Mouse (Mus musculus) urinary bladder, postnatal 10 days (tissue): ENCODE measurements around the gene Il17rd.

ENCODE experiments used
- DNase-seq: peaks from one replicate; pipeline ENCODE4 v3.0.0; 2022; ENCODE audit warnings: low spot score

Gene Il17rd

DNA sequence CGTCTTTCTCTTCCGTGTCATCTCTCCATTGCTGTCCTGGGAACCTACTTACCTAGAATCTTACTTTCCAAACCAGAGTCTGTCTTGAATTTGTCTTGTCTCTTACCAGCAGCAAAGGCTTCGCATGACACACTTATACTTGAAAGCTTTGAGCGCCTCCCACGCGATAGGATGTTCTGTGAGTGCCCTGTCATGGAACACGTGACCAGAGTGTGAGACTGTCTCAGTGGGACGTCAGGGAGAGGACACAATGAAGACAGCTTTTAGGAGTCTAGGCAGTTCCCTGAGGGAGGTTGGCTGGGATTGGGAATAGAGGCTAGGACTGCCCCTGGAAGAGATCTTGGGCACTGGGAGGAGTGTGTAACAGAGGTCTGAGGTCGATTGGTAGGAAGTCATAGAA, 57.4 kb downstream of the Il17rd start:
- DNase-seq, result no peak

DNA sequence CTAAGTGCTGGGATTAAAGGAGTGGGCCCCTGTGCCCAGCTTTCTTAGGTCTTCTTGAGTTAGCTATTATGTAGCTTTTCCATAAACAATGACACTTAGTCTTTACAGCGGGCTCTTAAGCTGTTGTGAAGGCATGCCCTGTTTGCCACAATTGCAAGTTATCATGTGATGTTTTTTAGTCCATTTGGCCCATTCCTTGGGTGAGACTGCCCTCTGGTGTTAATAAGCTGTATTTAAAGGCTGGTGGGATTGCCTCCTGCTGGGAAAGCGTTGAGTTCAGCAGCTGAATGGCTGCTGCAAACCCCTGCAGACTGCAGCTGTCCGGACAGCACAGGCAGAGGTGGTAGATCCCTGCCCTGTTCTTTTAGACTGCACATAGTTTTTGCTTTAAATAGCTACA, 58.0 kb downstream of the Il17rd start:
- no peak for DNase-seq

DNA sequence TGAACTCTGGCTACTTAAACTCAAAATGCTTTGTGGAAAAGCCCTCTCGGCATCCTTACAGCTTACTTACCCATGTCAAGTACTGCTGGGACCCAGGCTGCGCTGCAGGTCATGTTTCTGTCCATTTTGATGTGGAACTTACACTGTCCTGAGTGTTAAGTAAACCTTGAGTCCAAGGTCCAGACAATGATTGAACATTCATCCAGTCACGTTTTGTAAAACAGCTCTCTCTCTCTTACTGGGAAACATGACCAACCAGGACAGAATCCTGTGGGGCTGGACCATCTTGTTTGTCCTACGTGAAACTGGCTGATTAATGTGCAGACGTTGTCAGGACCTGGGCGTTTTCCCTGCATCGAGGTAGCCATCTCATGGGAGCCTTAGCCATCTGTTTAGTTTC, 63.0 kb downstream of the Il17rd start:
- no peak for DNase-seq

DNA sequence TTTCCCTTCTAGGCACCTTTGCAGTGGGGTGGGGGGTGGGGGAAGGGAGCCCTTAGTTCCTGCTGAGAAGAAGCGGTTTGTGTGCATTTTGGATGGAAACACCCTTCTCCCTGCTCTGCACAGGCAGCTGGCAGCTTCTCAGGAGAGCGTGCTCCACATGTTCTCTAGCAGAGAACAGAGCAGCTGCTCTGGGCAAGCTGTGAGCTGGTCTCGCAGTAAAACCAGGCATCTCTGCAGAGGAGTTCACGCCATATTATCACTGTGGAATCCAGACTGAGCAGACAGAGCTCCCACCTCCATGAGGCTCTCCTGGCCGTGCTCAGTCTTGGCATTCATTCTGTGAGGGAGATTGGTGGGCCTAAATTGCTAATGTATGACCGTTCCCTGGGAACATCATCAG, 64.0 kb downstream of the Il17rd start:
- no peak for DNase-seq

DNA sequence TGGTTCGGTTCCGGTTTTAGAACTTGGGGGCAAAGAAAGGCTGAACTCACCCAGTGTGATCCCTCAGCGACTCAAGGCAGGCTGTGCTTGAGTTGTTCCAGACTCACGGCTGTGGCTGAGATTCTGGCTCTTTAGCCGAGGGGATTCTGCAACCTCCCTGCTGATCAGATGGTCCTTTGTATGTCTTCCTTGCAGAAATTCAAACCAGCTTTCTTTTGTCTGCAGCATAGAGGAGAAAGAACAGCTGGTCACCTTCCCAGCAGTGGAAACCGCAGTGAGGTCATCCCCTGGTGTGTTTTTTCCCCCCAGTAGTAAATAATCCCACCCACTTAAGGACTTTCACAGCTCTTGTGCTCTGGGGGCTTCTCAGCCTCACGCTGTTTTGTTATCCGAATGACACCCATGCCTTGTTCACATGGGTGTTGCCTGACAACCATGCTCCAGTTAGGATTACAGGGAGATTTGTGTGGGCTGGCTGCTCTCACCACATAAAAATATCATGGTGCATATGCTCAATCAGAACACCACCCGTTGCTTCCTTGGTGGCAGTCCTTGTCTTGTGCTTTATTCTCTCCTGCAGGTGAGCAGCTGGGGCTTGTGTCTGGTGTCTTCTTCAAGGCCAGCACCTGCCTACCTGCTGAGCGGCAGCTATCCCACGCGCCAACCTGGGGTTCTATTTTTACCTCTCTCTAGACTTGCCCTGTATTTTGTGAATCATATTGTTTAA, 67.2 kb downstream of the Il17rd start:
- DNase-seq, result no peak

DNA sequence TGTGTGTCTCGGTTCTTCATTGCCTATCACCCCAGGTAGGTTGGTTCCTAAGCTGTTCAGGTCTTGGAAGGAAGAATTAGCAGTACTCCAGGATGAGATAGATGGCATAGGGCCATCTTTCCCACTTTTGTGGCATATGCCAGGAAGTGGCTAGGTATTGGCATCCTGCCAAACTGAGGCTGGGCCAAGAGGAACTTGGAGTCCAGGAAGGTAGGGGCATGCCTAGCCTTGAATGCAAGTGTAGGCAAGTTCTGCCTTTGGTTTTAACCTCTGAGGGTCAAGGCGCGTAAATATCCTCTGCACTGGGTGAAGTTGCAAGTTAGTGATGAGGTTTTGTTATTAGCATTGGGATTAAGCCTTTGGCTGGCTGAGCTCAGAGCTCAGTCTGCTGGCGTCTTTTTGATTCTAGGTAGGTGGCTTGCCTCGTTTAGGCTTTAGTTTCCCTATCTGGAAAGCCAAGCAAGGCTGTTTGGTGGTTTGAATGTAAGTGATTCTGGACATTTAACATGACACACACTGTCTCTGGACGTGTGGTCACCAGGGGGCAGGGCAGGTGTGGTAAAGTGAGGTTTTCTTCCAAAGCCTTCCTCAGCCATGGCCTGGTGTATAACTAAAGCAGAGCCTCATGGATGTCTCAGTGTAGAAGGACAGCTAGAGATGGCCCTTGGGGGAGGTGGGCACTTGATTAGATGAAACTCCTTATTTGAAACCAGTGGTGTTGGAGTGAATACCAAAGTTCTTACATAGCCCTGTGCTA, 70.2 kb downstream of the Il17rd start:
- DNase-seq, result no peak

DNA sequence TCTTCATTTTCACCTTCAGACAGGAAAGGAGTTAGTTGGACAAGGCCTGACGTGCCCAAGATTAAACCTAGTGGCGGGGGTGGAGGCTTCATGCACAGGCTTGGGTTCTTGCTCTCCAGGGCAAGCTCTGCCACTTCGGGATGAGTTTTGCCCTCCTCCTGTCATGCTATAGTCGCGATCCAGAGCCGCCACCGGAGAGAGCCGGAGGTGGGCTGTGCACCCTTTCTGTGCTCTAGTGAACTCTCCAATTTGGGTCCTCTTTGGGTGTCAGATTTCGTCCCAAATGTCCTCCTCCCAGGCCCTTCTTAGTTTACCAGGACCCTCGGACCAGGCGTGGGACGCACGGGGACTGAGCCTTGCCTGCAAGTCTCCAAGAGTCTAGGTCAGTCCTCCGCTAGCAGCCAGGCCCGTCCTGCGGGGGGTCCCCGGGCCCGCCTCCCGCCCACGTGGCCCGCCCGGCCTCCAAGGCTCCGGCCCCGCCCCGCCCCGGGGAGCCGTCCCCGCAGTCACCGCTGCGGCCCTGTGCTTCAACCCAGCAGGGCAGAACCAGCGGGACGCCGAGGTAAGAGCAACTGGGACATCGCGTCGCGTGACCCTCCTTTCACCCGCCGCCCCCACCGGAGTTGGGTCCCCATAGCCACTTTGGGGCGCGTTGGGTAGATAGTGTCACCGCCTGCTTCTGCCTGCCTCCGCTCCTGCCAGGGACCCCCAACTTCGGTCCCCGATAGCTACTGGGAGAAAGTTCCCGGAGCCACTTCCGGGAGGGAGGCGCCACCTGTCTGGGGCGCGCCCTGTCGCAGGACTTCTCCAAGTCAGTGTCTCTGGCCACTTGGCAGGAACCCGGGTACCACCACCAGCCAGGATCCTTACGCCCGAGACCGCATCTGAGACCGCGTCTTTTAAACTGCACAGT, 75.9 kb downstream of the Il17rd start, which contains the start of gene Arhgef3:
TSS of gene Arhgef3 (plus strand) at position 538 of the 913 bp plus-strand sequence.
- no peak for DNase-seq

DNA sequence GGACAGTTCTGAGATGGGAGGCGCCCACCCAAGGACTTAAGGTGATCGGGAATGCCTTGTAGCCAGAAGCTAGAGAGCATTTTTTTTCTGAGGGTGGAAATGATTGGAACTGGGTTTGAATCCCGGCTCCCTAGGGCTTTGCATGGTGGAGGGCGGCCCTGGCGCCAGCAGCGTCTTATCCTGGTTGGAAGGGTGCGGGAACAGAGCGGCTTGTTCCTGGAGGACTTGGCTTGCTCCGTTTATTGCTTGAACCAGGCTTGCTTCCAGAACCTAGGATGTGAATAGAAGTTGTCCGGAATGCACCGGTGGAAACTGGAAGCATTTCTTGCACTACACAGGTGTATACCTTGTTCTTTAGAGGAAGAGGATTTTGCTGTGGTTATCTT, 76.5 kb downstream of the Il17rd start:
- no peak for DNase-seq

DNA sequence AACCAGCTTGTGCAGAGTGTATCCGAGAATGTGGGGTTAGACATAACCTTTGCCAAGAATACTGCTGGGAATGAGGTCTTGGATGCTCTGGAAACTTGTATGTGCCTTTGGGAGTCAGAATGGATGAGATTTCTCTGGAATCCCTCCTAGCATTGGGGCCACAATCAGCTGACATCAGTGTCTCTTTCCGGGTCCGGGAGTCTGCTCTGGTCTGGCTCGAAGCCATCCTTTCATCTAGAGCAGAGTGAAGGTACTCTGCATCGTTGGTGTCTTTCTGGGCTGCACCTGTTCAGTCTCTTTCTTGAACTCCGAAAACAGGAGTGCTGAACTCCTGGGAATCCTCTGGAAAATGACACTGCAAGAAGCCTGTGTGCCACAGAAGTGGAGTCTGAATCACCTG, 77.2 kb downstream of the Il17rd start:
- no peak for DNase-seq

DNA sequence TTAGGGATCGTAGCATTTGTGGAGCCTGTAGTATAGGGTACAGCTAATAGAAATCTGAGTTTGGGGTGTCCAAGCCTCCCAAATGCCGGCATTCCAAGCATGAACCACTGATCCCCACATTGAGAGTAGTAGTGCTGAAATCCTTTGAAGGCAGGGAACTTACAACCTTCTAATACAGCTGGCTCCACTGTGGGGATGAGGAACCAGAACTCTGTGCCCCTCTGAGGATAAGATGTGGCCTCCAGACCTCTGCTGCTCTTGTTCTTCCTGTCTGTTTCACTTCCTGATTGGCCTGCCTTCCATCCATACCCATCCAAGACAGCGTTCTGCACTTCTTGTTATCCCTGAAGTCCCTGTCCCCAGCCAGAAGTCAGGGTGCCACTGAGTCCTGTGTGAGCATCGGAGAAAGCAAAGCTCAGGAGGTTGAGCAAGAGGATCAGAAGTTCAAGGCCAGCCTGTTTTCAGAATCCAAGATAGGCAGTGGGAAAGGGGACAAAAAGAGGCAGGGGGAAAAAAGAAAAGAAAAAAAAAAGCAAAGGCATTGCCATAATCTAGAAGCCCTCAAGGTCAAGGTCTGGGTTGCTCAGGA, 77.9 kb downstream of the Il17rd start:
- DNase-seq, result no peak

DNA sequence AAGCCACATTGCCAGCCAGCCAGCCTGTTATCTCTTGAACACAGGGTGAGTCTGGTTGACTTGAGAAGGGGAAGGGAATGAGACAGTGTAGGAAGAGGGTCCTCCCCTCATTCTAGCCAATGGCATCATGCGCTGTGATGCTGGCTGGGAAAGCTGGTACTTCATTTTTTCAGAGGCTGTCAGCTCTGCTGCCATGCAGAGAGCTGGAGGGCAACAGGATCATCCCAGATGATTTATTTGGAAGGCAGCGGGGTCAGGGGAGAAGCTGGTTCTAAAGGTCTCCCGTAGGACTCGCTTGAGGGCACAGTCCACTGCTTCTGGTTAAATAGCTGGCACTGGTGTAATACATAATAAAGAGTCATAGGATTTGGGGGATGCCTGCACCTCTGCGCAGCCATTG, 79.8 kb downstream of the Il17rd start:
- no peak for DNase-seq

DNA sequence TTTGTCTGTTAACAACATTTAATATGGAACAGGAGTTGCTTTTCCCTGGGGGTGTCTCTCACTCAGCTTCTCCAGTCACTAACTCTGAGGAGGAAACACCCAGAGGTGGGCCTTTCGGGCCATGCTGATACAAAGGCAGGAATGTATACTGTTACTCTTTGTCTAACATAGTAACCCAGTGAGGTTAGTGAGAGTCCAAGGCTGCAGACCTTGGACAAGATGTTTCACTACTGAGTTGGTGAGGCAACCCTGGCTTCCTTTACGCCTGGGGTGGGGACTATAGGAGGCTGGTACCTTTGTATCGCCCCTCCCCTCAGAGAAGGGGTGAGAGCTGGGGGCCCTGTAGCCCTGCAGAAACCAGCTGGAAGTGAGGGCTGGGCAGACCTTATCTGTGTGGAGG, 83.9 kb downstream of the Il17rd start:
- no peak for DNase-seq

DNA sequence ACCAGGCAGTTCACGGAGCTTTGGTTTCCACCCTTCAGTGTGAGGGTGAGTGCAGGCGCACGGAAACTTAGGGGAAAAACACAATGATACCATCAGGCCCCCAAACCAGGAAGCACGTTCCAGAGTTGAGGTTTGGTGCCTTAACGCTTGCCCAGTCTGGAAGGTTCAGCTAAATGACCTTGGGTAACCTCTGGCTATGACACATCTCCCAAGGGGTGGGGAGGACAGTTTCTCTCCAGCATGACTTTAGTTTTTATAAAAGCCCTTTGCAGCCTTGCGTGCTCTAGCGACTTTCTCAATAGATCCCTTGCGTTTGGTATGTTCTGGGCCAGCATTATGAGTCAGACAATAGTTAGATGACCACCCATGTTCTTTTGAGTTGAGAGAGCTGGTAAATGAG, 84.8 kb downstream of the Il17rd start:
- no peak for DNase-seq

DNA sequence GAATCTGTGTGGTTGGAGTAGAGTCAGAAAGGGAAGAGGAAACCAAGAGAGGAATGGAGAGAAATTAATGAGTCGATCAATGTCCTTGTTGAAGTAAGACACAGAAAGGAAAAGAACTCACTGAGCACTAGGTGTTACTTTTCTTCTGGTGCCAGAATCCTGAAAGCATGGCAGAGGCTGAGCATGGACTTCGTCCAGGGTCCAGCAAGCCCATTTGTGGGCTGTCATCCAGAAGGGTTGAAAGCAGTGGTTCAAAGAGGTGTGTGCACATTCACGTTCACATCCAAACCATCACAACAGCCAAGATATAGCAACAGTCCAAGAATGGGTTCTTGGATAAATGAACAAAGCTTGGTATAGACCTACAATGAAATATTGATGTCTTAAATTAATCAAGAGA, 91.3 kb downstream of the Il17rd start:
- DNase-seq, result no peak

DNA sequence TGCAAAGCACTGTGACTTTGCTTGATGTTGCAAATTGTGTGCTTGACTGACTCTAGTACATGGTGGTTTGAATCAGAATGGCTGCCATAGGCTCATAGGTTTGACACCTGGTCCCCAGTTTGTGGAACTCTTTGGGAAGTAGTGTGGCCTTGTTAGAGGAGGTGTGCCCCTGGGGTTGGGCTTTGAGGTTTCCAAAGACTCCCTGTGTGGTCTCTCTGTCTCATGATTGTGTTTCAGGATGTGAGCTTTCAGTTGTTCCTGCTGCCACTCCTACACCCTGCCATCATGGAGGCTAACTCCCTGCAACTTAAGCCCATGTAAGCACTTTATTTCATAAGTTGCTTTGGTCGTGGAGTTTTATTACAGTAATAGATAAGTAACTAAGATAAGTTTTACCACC, 91.9 kb downstream of the Il17rd start:
- no peak for DNase-seq

DNA sequence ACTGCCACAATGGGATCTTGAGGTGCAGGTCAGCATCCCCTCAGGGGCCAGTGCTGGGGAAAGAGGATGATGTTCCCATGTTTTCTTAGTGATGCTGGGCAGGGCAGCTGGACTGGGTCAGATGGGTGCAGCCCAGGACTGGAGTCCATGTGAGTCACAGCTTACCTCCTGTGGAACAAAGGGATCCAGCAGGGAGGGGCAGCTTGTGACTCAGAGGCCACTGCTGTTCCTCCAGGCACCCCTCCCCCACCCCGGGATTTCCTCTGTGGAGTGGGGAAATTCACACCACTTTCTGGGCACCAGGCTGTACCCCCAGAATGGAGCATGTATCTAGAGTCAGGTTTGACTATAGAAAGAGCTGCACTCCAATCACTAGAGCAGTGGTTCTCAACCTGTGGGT, 92.8 kb downstream of the Il17rd start:
- no peak for DNase-seq

DNA sequence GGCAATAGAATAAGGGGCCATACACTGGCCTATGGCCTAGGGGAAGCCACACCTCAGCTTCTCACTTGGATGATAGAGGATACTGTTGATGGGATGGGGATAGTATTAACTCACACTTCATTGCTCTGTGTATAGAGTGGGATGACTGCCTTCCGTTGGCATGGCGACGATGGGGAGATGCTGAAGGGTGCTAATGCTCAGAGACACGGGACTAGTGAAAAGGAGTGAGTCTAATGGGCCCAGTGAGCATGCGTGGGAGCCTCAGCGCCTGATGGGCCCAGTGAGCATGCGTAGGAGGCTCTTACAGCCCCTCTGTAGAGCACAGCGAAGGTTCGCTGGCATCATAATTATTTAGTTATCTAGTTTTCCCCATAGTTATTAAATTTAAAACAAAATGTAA, 100.2 kb downstream of the Il17rd start:
- no peak for DNase-seq

DNA sequence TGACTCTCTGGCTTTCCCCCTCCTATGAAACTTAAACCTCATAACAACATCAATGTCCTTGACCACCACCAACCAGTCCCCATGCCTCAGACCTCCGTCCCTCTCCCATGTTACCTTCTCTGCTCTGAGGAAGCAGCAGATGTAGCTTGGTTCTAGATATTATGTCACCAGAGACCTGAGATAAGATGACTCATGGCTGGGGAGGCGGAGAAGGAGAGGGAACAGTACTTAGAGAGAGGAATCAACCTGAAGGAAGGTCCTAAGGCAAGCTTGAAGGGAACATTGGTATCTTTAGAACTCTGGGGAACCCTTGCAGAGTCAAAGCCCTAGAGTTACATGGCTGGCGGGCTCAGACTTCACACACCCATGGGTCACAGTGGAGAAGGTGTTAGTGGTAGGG, 101.2 kb downstream of the Il17rd start:
- no peak for DNase-seq

DNA sequence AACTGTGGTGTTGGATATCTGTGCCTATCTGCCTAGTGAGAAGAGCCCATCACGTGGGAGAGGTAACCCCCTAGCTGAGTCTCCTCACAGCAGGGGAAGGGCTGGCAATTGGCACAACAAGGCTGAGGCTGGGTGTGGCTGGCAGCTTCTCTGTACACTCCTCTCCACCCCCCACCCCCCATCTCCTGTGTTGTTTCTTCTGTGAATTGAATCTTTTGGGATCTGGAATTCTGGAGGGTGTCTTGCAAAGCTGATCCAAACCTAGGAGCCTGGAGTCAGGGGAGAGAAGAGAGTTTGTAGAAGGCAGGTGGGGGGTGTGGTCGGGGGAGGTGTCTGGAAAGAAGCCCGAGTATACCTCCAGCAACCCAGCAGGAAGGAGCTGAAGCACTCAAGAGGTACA, 102.7 kb downstream of the Il17rd start:
- no peak for DNase-seq

DNA sequence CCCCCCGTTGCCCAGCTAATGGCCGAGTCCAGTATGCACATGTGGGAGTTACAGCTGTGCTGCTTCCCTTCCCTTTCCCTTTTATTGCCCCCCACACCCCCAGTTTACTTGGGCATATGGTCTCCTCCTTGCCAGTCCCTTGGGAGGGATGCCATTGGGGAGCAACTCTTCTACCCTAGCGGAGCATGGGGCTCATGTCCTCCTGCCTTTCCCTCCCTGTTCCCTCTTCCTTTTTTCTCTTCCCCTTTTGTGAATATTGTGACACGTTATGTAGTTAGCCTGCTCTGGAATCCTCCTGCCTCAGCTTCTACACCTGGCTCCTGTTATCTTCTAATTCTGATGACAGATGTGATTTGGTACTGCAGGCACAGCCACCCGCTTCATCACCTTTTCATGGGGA, 103.9 kb downstream of the Il17rd start:
- no peak for DNase-seq

DNA sequence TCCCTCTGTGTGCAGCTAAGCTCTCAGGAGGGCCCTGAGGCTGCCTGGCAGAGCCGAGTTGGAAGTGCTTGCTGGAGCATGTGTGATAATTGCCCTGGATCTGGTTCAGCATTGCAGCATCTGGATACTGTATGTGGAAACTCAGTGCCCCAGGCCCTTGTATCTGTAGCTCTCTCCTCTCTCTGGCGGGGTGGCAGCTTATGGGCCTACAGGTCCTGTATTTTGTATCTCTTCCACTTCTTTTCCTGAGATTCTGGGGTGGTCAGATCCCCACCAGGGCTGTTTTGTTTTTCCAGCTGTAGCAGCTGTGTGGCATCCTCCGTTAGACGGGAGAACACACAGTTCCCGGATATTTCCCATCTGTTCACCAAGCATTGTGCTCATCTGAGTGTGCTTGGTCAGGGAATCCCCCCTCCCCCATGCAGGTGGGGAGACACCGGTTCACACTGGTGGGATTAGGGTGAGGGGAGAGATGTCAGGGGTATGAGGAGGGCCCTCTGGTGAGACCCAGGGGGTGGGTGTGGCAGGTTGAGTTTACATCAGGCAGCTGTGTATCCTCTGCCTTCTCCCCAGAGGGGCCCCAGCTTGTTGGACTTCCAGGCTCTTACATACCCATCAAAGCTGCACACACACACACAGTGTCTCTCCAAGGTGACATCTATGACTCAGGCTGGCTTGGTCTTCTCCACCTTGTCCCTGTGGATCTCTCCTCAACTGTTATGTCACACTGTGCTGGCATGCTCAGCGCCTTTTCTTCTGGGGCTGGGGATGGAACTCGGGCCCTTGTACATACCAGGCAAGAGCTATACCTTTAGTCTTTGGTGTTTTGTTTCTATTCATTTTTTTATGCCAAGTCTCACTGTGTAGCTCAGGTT, 106.7 kb downstream of the Il17rd start:
- DNase-seq, result no peak
